In the genomic region with DNA sequence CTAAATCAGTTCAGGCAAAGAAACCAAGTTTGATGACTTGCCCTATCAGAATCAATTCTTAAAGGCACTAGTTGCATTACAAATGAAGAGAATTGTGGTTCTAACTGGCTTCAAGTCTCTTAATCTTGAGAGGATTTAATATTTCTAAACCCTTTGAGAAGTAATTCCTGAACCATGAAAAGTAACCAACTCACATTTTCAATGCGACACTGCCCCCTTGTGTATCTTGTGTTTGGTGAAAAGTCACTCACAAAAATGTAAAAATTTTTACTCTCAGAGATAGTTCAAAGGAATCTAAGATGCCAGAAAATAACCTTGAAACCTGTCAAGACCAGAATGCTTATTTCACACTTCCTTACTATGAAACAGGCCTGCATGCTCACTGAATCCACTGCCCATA, we compare ENCODE assay signal across 8 mouse cellular contexts. TPM values are rescaled to one million over a fixed set of nuclear protein-coding genes. Genes with fewer than 3 reads are reported as not detected.
DNase-seq lines count a peak whose midpoint lies in the region; ATAC-seq lines count a peak whose summit lies in the region.

No protein-coding gene starts in this region.

- H3K4me1 ChIP-seq in limb, embryonic 11.5 days (ENCODE audit: control insufficient read depth, insufficient read depth, low read length), result no peaks in the 10 kb centered on the region
- H3K4me1 ChIP-seq in limb, embryonic 10.5 days, result peaks cover 2% of the 10 kb centered on the region; the same call in 1 of the 2 replicates

- no peak overlapping the region for H3K9ac ChIP-seq in limb, embryonic 11.5 days (ENCODE audit: low read length)

- 54% methylated on average over 1 of the region's 1 CpGs for WGBS in limb, embryonic 11.5 days
- 71% methylated on average over 1 of the region's 1 CpGs for WGBS in limb, embryonic 10.5 days

- H3K36me3 ChIP-seq in limb, embryonic 11.5 days (ENCODE audit: control insufficient read depth, insufficient read depth, low read length), result no peaks in the 10 kb centered on the region
- no peaks in the 10 kb centered on the region for H3K36me3 ChIP-seq in limb, embryonic 10.5 days

- no peak for ATAC-seq in limb, embryonic 11.5 days (ENCODE audit: insufficient number of reproducible peaks, low FRiP score, low TSS enrichment, low read depth)

- H3K4me2 ChIP-seq in limb, embryonic 11.5 days (ENCODE audit: low read depth, severe bottlenecking), result no peak overlapping the region

- H3K27me3 ChIP-seq in limb, embryonic 11.5 days (ENCODE audit: control insufficient read depth, insufficient read depth, low read length), result no peaks in the 10 kb centered on the region
- no peaks in the 10 kb centered on the region for H3K27me3 ChIP-seq in limb, embryonic 10.5 days (ENCODE audit: low read depth, poor library complexity, severe bottlenecking)

- peak; percentile 68 to 76 for DNase-seq in cerebellum, postnatal 10 days
- no peak for DNase-seq in cerebellum, adult 9-10 months
- DNase-seq in limb, embryonic 11.5 days (ENCODE audit: low spot score), result peak; percentile 43
- DNase-seq in limb, embryonic 10.5 days (ENCODE audit: low spot score), result no peak
- DNase-seq in adrenal gland, postnatal 36 days, result peak; percentile 25 to 39
- peak; percentile 29 to 73 for DNase-seq in kidney, postnatal 36 days
- DNase-seq in retina, postnatal 1 day, result peak; percentile 76
- DNase-seq in ovary, adult 18-20 months (ENCODE audit: low spot score), result no peak

- no peak overlapping the region for H3K4me3 ChIP-seq in limb, embryonic 11.5 days (ENCODE audit: low read depth, low read length)
- no peak overlapping the region for H3K4me3 ChIP-seq in limb, embryonic 10.5 days

- H3K9me3 ChIP-seq in limb, embryonic 11.5 days (ENCODE audit: control insufficient read depth, low read length), result no peaks in the 10 kb centered on the region
- no peaks in the 10 kb centered on the region for H3K9me3 ChIP-seq in limb, embryonic 10.5 days (replicated peaks)

- no peak overlapping the region for H3K27ac ChIP-seq in limb, embryonic 11.5 days (replicated peaks; ENCODE audit: low read depth, low read length)
- no peak overlapping the region for H3K27ac ChIP-seq in limb, embryonic 10.5 days

RNA-seq across cellular contexts. Expression of gene Plch1, which starts 31.0 kb away (rescaled TPM):
- polyA plus RNA-seq in limb, embryonic 11.5 days (2014; fragmentation: Nextera tagmentation; extraction: Ambion mirVana), result 2.8 and 3.2 TPM in 2 replicates
- polyA plus RNA-seq in limb, embryonic 10.5 days (2016; fragmentation: Nextera tagmentation; extraction: Ambion mirVana), result 4.1 and 4.5 TPM in 2 replicates
- total RNA-seq in adrenal gland, postnatal 36 days (2021), result under 1 TPM; 0.16 to 0.23 TPM

Comparison
In these comparisons a context has a peak if more than half of its experiments do, and no peak if none do; other contexts are left out.
1. DNase-seq: peak in cerebellum, postnatal 10 days (2 of 2), limb, embryonic 11.5 days (single experiment), adrenal gland, postnatal 36 days (2 of 2), kidney, postnatal 36 days (2 of 2) and retina, postnatal 1 day (single experiment); none in cerebellum, adult 9-10 months (single experiment), limb, embryonic 10.5 days (single experiment) and ovary, adult 18-20 months (single experiment).